Mouse (Mus musculus) gastrocnemius, adult 18-20 months (tissue): ENCODE measurements around the gene Itpkb. TPM values are rescaled to one million over a fixed set of nuclear protein-coding genes. Genes with fewer than 3 reads are reported as not detected.

Experiments
- DNase-seq: peaks from one replicate; pipeline ENCODE4 v3.0.0; 2021; ENCODE audit warnings: low spot score
- total RNA-seq, 2 experiments: library from RNA; stranded (reverse); gene quantifications; 2 replicates each; pipeline ENCODE4 v1.2.3; 2021

Itpkb gene
- total RNA-seq, 2 experiments from 2014 or later = 11.3 to 21.8 TPM

GRCm38 (mm10) chr1:180339143-180339542 is 8.9 kb downstream of the Itpkb start:
- DNase-seq = no peak

GRCm38 (mm10) chr1:180342944-180343343 is 12.7 kb downstream of the Itpkb start:
- DNase-seq = no peak

GRCm38 (mm10) chr1:180343434-180344210 is 13.3 kb downstream of the Itpkb start:
- no peak for DNase-seq

DNA sequence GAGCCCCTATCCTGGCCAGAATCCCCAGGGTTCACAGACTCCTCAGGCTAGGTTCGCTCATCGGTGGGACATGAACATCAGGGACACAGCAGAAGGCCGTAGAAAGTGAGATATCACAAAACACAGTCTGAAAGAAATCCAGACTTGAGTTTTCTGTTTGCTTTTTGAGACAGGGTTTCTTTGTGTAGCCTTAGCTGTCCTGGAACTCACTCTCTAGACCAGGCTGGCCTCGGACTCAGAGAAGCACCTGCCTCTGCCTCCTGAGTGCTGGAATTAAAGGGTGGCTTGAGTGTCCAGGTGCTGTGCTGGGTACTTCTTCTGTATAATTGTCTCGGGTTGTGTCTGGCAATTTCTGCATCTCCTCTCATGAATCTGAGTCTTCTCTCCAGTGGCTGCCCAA is 14.8 kb downstream of the Itpkb start:
- DNase-seq = no peak

- no peak for DNase-seq
These were observed 16.8 kb downstream of the Itpkb start for GRCm38 (mm10) chr1:180347059-180347458.

GRCm38 (mm10) chr1:180347907-180348306 is 17.6 kb downstream of the Itpkb start:
- no peak for DNase-seq

DNA sequence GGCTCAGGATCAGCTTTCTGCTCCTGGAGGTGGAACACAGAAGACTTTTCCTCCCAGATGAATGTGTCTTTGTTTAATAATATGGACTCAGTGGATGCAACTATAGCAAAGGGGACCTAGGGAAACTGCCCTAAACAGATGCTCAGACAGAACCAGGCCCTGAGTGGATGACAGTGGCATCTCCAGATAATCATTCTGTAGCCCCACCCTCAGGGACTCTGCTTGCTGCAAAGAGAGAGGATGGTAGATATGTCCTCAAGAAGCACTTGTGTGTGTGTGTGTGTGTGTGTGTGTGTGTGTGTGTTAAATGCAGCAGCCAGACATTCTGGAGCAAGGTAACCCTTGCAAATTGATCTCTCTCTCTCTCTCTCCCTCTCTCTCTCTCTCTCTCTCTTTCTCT is 18.8 kb downstream of the Itpkb start:
- no peak for DNase-seq

DNA sequence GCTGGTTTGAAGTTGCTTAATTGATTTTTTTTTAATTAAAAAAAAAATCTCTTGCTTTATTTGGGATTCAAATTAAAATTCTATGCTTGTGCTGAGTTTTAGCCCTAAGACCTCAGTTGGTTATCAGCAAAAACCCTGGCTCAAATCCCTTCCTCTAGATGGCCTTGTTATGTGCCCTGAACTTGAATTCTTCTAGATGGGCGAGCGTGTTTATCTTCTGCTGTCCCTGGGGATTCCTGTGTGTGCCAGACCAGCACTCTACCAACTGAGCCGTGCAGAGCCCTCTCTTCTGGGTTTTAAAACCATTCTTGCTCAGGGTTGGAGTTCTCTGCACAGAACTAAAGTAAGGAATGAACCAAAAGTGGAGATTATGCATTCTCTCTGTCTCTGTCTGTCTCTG is 22.0 kb downstream of the Itpkb start:
- no peak for DNase-seq

DNA sequence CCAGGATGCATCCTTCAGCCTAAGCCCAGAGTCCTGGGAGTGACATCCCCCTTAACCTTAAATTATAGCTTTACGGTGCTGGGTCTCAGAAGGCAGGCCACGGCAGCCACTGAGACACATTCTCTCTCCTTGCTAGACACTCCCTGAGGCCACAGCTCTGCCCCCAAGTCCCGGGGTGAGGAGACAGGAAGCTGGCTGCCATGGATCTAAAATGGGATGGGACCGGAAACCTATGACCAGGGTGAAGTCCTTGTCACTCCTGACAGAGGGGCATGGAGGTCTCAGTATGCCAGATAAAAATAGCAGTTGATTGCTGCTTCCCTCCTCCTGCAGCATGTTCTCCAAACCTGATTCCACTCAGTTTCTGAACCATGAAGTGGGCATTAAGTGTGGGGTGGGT is 23.8 kb downstream of the Itpkb start:
- DNase-seq = no peak

DNA sequence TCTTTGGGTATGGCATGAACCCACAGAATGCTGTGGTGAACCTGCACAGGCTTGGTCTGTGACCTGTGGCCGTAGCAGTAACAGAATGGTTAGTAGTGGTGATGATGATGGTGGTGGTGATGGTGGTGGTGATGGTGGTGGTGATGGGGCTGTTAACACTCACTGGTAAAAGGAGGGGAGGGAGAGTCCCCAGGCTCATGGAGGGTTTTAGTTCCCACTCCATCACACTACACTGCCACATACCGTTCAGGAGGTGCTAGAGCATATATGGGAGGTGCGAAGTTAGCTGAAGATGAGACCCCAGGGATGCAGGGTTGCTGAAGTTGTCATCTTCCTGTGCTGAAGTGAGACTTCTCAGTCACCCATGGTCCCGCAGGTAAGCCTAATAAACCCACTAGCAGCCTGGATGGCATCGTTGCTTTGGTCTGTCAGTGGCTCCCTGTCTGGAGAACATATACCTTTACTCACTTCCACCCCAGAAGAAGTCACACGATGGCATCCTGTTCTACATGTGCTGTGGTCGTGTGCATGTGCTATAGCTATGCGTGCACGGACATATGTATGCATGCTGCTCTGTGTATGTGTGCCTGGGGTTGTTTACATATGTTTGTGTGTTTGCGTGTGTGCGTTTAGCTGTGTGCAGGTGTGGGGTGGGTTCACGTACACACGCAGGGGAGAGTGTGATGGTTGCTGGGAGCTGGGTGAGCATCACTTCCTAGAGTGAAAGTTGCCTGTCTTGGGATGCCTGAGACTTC is 24.9 kb downstream of the Itpkb start:
- DNase-seq = no peak

DNA sequence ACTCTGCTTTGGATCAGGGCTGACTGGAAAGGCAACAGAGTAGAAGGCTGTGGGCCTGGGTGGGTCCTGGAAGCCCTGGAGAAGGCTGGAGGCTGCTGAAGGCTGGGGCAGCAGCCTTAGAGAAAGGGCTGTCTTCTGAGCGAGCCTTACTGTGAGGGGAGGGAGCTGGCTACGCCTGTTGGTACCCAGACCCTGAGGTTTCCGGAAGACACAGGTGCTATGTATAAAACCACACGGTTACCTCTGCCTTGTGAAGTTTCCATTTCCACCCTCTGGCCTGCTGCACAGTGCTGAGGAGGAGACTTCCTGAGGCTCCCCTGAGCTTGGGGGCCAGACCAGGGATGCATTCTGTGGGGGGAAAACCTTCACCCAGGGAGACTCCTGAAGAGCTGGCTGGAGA is 25.9 kb downstream of the Itpkb start:
- DNase-seq = no peak

DNA sequence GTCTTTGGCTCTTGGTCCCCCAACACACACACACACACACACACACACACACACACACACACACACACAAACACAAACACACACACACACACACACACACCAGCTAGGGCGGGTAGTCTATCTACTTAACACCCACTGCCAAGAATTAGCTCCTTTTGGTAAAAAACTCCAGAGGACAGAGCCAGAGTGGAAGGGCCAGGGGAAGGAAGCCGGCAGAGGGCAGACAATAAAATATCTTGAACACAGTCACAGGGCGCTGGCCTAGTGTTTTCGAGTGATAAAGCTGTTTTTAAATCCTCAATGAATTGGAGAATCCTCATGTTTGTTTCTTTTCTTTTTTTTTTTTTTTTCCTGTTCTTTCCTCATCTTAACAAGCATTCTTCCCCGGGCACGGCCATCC is 26.6 kb downstream of the Itpkb start:
- no peak for DNase-seq

DNA sequence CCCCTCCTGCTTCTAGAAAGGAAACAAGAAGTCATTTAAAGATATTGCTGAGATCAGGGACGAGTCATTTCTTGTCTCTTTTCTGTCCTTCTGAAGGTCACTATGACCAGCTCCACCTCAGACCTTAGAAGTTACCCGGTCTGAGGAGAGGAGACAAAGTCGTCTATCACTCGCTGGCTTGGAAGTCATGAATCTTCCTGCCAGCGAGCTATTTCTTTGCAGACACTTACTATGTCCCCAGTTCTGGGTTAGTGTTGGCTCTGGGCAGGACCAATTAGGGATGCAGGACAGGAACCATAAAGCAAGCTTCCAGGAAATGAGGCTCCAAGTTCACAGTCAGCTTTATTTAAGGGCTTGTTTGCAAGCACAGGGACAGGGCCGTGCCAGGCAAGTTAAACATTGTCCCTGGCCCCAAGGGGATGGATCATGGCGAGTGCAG is 27.6 kb downstream of the Itpkb start:
- DNase-seq = no peak

DNA sequence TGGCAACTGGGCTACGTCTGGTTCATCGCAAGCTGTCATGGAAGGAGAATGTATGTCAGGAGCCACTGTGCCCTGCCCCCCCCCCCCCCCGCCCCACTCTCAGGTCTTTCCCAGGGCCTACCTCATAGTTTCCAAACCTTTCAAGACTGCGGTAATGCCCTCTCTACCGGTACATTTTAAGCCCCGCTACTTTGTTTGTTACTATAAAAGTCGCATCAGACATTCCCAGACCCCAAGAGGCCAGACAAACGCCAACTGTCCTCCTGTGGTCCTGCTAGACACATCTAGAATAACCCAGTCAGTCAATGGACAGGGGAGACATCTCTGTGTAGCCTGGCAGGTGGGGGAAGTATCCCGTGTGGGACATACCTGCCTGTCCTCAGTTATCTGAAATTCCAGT is 28.2 kb downstream of the Itpkb start:
- no peak for DNase-seq

GRCm38 (mm10) chr1:180359311-180359710 is 29.0 kb downstream of the Itpkb start:
- DNase-seq = no peak

GRCm38 (mm10) chr1:180362176-180362575 is 31.9 kb downstream of the Itpkb start:
- DNase-seq = no peak

DNA sequence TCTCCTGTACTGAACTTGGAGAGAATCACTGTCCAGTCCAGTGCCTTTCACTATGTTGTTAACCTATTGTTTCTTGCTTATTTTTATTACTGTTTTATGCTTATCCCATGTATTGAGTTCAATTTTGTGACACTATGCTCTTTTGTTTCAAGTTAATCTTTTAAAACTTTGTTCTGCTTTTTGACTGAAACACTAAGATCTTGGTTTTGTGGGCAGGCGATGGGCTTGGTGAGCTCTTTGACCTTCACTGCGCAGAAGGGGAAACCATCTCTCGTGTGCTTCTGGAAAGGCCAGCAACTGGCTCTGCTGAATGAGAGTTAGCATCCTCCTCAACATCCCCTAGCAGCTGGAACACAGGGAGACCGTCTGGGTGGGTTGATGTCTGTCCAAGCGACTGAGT is 32.6 kb downstream of the Itpkb start:
- no peak for DNase-seq

DNA sequence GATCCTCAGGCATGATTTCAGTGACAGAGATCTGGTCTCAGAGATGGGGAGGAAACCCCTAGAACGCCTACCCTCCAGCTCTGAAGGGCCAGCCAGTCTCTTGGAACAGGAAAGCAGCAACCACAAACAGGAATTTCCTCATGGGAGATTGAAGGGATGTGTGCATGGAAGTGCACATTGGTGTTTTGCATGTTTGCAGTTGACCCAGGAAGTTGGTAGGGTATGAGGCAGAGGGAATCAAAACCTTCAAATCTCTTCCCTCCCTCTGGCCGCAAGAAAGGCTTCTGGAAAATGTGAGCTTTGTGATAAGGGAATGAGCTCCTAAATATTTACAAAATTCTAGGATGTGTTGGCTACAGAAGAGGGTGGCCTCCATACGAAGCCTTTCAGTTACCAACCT is 33.0 kb downstream of the Itpkb start:
- DNase-seq = no peak

- DNase-seq = no peak
These were observed 33.7 kb downstream of the Itpkb start for GRCm38 (mm10) chr1:180364005-180364404.

GRCm38 (mm10) chr1:180364720-180365119 is 34.4 kb downstream of the Itpkb start:
- DNase-seq = no peak

DNA sequence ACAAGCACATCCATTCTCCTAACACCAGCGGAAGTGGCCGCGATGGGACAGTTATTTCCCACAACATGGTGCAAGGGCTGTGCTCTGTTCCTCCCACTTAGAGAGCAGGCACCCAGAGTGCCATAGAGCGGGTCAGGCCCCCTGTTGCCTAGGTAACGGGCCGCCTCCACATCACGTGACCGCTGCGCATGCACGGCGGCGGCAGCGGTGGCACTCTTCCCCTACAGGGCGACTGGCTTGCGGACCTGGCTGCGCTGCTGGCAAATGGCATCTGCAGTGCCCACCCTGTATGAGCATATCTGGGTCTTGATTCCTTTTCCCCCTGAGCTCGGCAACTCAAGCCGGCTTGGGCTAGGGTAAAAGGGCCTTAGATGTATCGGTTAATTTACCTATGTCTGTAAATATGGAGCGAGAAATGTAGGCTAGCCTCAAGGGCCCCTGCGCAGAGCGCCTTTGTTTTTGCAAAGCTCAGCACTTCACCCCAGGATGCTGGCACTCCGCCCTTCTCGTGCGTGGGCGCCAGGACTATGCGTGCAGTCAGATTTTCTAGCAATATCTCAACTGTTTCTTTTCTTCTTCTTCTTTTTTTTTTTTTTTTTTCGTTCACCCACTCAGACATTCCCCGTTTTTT is 35.0 kb downstream of the Itpkb start:
- DNase-seq = peak; percentile 93

GRCm38 (mm10) chr1:180365983-180366811 is 35.9 kb downstream of the Itpkb start:
- no peak for DNase-seq
